Mouse (Mus musculus): ENCODE data around the gene Pex6. TPM values are rescaled to one million over a fixed set of nuclear protein-coding genes. Genes with fewer than 3 reads are reported as not detected.

Gene Pex6
- polyA plus RNA-seq, 1 experiment from 2014 or later, result 18.5 TPM

- Histone ChIP-seq H3K4me1 (ENCODE audit: insufficient read depth, low read depth, low read length) (0 out of 2 replicates have a peak, but pooled peaks cover 3% of the 10 kb centered on the region), H3K9ac (replicated peaks; ENCODE audit: low read depth) (no peak overlapping the region), H3K4me3 (ENCODE audit: low read depth, low read length) (no peak overlapping the region), H3K36me3 (ENCODE audit: insufficient read depth, low read length) (peaks cover 10% of the 10 kb centered on the region), H3K27ac (ENCODE audit: low read length) (no peak overlapping the region), H3K4me2 (replicated peaks; ENCODE audit: low read depth, low read length) (no peak overlapping the region), H3K27me3 (replicated peaks; ENCODE audit: insufficient read depth, low read length) (no peaks in the 10 kb centered on the region), H3K9me3 (ENCODE audit: low read length) (no peaks in the 10 kb centered on the region)
- 88% methylated on average over 26 of the region's 26 CpGs for WGBS
- no peak for DNase-seq (ENCODE audit: low spot score)
- no peak for ATAC-seq
- TF ChIP-seq EP300 (IDR thresholded peaks at IDR 0.05), result no peak
- TF ChIP-seq CTCF (IDR thresholded peaks at IDR 0.05), result no peak
Observed at GRCm38 (mm10) chr17:46725731-46726645, 14.7 kb downstream of the Pex6 start.

DNA sequence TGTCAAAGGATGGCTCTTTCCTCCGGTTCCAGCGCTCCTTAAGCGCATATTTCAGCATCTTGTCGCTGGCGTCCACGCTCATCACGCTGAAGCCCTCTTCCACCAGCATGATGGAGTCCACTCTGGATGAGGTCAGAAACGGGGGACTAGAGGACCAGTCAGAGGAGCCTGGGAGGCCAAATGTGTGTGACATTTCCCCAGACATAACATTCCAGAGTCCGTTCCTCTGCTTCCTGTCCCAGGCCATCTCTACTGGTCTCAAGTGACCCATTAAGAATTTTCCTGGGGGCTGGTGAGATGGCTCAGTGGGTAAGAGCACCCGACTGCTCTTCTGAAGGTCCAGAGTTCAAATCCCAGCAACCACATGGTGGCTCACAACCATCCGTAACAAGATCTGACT, 16.0 kb downstream of the Pex6 start:
- H3K9me3 ChIP-seq (ENCODE audit: low read length), result no peaks in the 10 kb centered on the region
- TF ChIP-seq CTCF (IDR thresholded peaks at IDR 0.05), result no peak
- no peak for TF ChIP-seq EP300 (IDR thresholded peaks at IDR 0.05)
- H3K27me3 ChIP-seq (replicated peaks; ENCODE audit: insufficient read depth, low read length), result no peaks in the 10 kb centered on the region
- no peak overlapping the region for H3K9ac ChIP-seq (replicated peaks; ENCODE audit: low read depth)
- H3K4me2 ChIP-seq (replicated peaks; ENCODE audit: low read depth, low read length), result no peak overlapping the region
- 88% methylated on average over 11 of the region's 11 CpGs for WGBS
- ATAC-seq, result no peak
- no peak overlapping the region for H3K27ac ChIP-seq (ENCODE audit: low read length)
- H3K4me3 ChIP-seq (ENCODE audit: low read depth, low read length), result no peak overlapping the region
- 0 out of 2 replicates have a peak, but pooled peaks cover 3% of the 10 kb centered on the region for H3K4me1 ChIP-seq (ENCODE audit: insufficient read depth, low read depth, low read length)
- no peaks in the 10 kb centered on the region; the same call in 1 of the 2 replicates for H3K36me3 ChIP-seq (ENCODE audit: insufficient read depth, low read length)
- DNase-seq (ENCODE audit: low spot score), result no peak

DNA sequence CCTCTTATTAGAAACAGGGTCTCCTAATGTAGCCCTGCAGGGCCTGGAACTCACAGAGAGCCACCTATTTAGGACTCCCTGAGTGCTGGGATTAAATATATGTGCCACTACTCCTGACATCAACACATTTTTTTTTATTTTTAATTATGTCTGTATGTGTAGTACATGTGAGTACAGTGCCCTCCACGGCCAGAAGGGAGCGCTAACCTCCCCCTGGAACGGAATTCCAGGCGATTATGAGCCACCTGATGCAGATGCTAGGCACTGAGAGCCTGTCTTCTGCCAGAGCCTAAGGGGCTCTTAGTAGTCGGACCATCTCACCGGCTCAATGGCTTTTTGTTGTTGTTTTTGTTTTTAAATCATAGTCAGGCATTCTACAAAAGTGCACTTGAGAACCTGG, 16.8 kb downstream of the Pex6 start:
- no peak overlapping the region for H3K4me3 ChIP-seq (ENCODE audit: low read depth, low read length)
- TF ChIP-seq EP300 (IDR thresholded peaks at IDR 0.05) (no peak), CTCF (IDR thresholded peaks at IDR 0.05) (peak; percentile 57)
- 0 out of 2 replicates have a peak, but pooled peaks cover 3% of the 10 kb centered on the region for H3K4me1 ChIP-seq (ENCODE audit: insufficient read depth, low read depth, low read length)
- DNase-seq (ENCODE audit: low spot score) (peak; percentile 65), ATAC-seq (no peak)
- no peak overlapping the region for H3K9ac ChIP-seq (replicated peaks; ENCODE audit: low read depth)
- no peaks in the 10 kb centered on the region for H3K9me3 ChIP-seq (ENCODE audit: low read length)
- H3K36me3 ChIP-seq (ENCODE audit: insufficient read depth, low read length), result no peaks in the 10 kb centered on the region; the same call in 1 of the 2 replicates
- H3K27ac ChIP-seq (ENCODE audit: low read length), result no peak overlapping the region
- H3K4me2 ChIP-seq (replicated peaks; ENCODE audit: low read depth, low read length), result no peak overlapping the region
- 30% methylated on average over 6 of the region's 6 CpGs for WGBS
- H3K27me3 ChIP-seq (replicated peaks; ENCODE audit: insufficient read depth, low read length), result no peaks in the 10 kb centered on the region

GRCm38 (mm10) chr17:46728496-46728895, 17.2 kb downstream of the Pex6 start:
- no peaks in the 10 kb centered on the region for H3K9me3 ChIP-seq (ENCODE audit: low read length)
- H3K4me1 ChIP-seq (ENCODE audit: insufficient read depth, low read depth, low read length), result 0 out of 2 replicates have a peak, but pooled peaks cover 3% of the 10 kb centered on the region
- peak overlapping the region; percentile 28; the same call in 1 of the 2 replicates for H3K27ac ChIP-seq (ENCODE audit: low read length)
- 0 out of 2 replicates have a peak overlapping the region, but pooled peaks have one; percentile 11 for H3K4me3 ChIP-seq (ENCODE audit: low read depth, low read length)
- H3K4me2 ChIP-seq (replicated peaks; ENCODE audit: low read depth, low read length), result peak overlapping the region; percentile 43
- H3K27me3 ChIP-seq (replicated peaks; ENCODE audit: insufficient read depth, low read length), result no peaks in the 10 kb centered on the region
- ATAC-seq (peak; percentile 28), DNase-seq (ENCODE audit: low spot score) (peak; percentile 25)
- H3K9ac ChIP-seq (replicated peaks; ENCODE audit: low read depth), result no peak overlapping the region
- 38% methylated on average over 11 of the region's 11 CpGs for WGBS
- TF ChIP-seq EP300 (IDR thresholded peaks at IDR 0.05) (no peak), CTCF (IDR thresholded peaks at IDR 0.05) (no peak)
- no peaks in the 10 kb centered on the region; the same call in 1 of the 2 replicates for H3K36me3 ChIP-seq (ENCODE audit: insufficient read depth, low read length)

GRCm38 (mm10) chr17:46728904-46729318, 17.6 kb downstream of the Pex6 start, which contains the start of gene Gnmt:
Gnmt (minus strand) TSS chr17:46729168.
- H3K36me3 ChIP-seq (ENCODE audit: insufficient read depth, low read length), result no peaks in the 10 kb centered on the region
- no peaks in the 10 kb centered on the region for H3K27me3 ChIP-seq (replicated peaks; ENCODE audit: insufficient read depth, low read length)
- TF ChIP-seq EP300 (IDR thresholded peaks at IDR 0.05) (no peak), CTCF (IDR thresholded peaks at IDR 0.05) (no peak)
- H3K27ac ChIP-seq (ENCODE audit: low read length), result peak within 1 kb of the TSS; percentile 28; the same call in 1 of the 2 replicates
- H3K4me1 ChIP-seq (ENCODE audit: insufficient read depth, low read depth, low read length), result 0 out of 2 replicates have a peak, but pooled peaks cover 3% of the 10 kb centered on the region
- ATAC-seq (peak; percentile 90), DNase-seq (ENCODE audit: low spot score) (peak; percentile 73)
- H3K4me3 ChIP-seq (ENCODE audit: low read depth, low read length), result 0 out of 2 replicates have a peak within 1 kb of the TSS, but pooled peaks have one; percentile 11
- H3K9ac ChIP-seq (replicated peaks; ENCODE audit: low read depth), result no peak within 1 kb of the TSS
- WGBS, result 11% methylated on average over 24 of the region's 24 CpGs
- peak within 1 kb of the TSS; percentile 43 for H3K4me2 ChIP-seq (replicated peaks; ENCODE audit: low read depth, low read length)
- no peaks in the 10 kb centered on the region for H3K9me3 ChIP-seq (ENCODE audit: low read length)

- H3K4me2 ChIP-seq (replicated peaks; ENCODE audit: low read depth, low read length), result no peak overlapping the region
- no peaks in the 10 kb centered on the region for H3K9me3 ChIP-seq (ENCODE audit: low read length)
- H3K4me3 ChIP-seq (ENCODE audit: low read depth, low read length), result no peak overlapping the region
- 0 out of 2 replicates have a peak, but pooled peaks cover 3% of the 10 kb centered on the region for H3K4me1 ChIP-seq (ENCODE audit: insufficient read depth, low read depth, low read length)
- no peak for DNase-seq (ENCODE audit: low spot score)
- TF ChIP-seq CTCF (IDR thresholded peaks at IDR 0.05) (no peak), EP300 (IDR thresholded peaks at IDR 0.05) (no peak)
- no peaks in the 10 kb centered on the region for H3K27me3 ChIP-seq (replicated peaks; ENCODE audit: insufficient read depth, low read length)
- no peak overlapping the region for H3K27ac ChIP-seq (ENCODE audit: low read length)
- H3K36me3 ChIP-seq (ENCODE audit: insufficient read depth, low read length), result no peaks in the 10 kb centered on the region
- WGBS, result 97% methylated on average over 3 of the region's 3 CpGs
- ATAC-seq, result no peak
- H3K9ac ChIP-seq (replicated peaks; ENCODE audit: low read depth), result no peak overlapping the region
Observed at GRCm38 (mm10) chr17:46734055-46734454, 22.8 kb downstream of the Pex6 start.

All from lung, postnatal 0 days (tissue).